Mouse (Mus musculus) MEL (cell line): Measurements from ENCODE around the gene Pdzd2. TPM values are rescaled to one million over a fixed set of nuclear protein-coding genes. Genes with fewer than 3 reads are reported as not detected.

Experiments used
- DNase-seq: peaks from one replicate; pipeline ENCODE4 v3.0.0; 2011; ENCODE audit warnings: low read depth, low spot score
- H3K27ac ChIP-seq: 2 replicates; pipeline ENCODE4 v1.5.1; 2012; ENCODE audit warnings: low read depth, mild to moderate bottlenecking, control low read depth, low read length, moderate library complexity; ENCODE audit not compliant: control insufficient read depth
- H3K27me3 ChIP-seq, 2 experiments: fragments of 150-350 bp in 1 of 2; sonication (generic) in 1 of 2; 2 replicates each; pipeline ENCODE4 v1.6.1; 2012; ENCODE audit warnings: low read length in 2 of 2, mild to moderate bottlenecking in 2 of 2, improper control_type of control experiment in 1 of 2, moderate library complexity in 1 of 2; ENCODE audit not compliant: insufficient read depth in 2 of 2, control insufficient read depth in 1 of 2
- H3K36me3 ChIP-seq, 2 experiments: 2 replicates each; pipeline ENCODE4 v1.6.1; 2012 to 2014; ENCODE audit warnings: low read length in 2 of 2, improper control_type of control experiment in 1 of 2, inconsistent platforms in 1 of 2, mild to moderate bottlenecking in 1 of 2; ENCODE audit not compliant: insufficient read depth in 2 of 2, control insufficient read depth in 1 of 2
- H3K4me1 ChIP-seq, 2 experiments: fragments of 150-350 bp in 1 of 2; sonication (generic) in 1 of 2; 2 replicates each; pipeline ENCODE4 v1.6.1; 2012; ENCODE audit warnings: low read length in 2 of 2, improper control_type of control experiment in 1 of 2, mild to moderate bottlenecking in 1 of 2; ENCODE audit not compliant: insufficient read depth in 2 of 2, control insufficient read depth in 1 of 2
- H3K4me3 ChIP-seq, 2 experiments: fragments of 150-350 bp in 1 of 2; sonication (generic) in 1 of 2; 2 replicates each; pipeline ENCODE4 v1.5.1; 2012; ENCODE audit warnings: low read depth in 2 of 2, low read length in 2 of 2, mild to moderate bottlenecking in 2 of 2, moderate library complexity in 2 of 2, control low read depth in 1 of 2, improper control_type of control experiment in 1 of 2; ENCODE audit not compliant: control insufficient read depth in 1 of 2, insufficient read depth in 1 of 2
- H3K79me2 ChIP-seq: 2 replicates; pipeline ENCODE4 v1.6.1; 2012; ENCODE audit warnings: mild to moderate bottlenecking, low read length, moderate library complexity; ENCODE audit not compliant: control insufficient read depth, poor library complexity, insufficient read depth
- H3K9ac ChIP-seq: 2 replicates; pipeline ENCODE4 v1.6.1; 2012; ENCODE audit warnings: low read depth, mild to moderate bottlenecking, control low read depth, low read length, moderate library complexity; ENCODE audit not compliant: control insufficient read depth, poor library complexity, severe bottlenecking
- H3K9me3 ChIP-seq: fragments of 150-350 bp; sonication (generic); replicated peaks from 2 replicates; pipeline ENCODE4 v1.6.1; 2012; ENCODE audit warnings: mild to moderate bottlenecking, low read length, improper control_type of control experiment, moderate library complexity; ENCODE audit not compliant: insufficient read depth
- BHLHE40 ChIP-seq: IDR thresholded peaks from 2 replicates; pipeline ENCODE4 v1.6.1; 2012; ENCODE audit warnings: low read depth, mild to moderate bottlenecking, inconsistent platforms, low read length, improper control_type of control experiment, borderline replicate concordance
- CTCF ChIP-seq, 3 experiments: IDR thresholded peaks in 2 of 3; conservative IDR thresholded peaks in 1 of 3; 2 replicates each; pipeline ENCODE4 v1.5.1; 2011 to 2012; ENCODE audit warnings: low read length in 3 of 3, low read depth in 2 of 3, mild to moderate bottlenecking in 2 of 3, improper control_type of control experiment in 1 of 3, inconsistent platforms in 1 of 3, mixed read lengths in 1 of 3, moderate library complexity in 1 of 3; ENCODE audit not compliant: control insufficient read depth in 1 of 3, insufficient read depth in 1 of 3, poor library complexity in 1 of 3, severe bottlenecking in 1 of 3
- GATA1 ChIP-seq: IDR thresholded peaks from 2 replicates; pipeline ENCODE4 v1.6.1; 2011; ENCODE audit warnings: low read depth, low read length, improper control_type of control experiment
- MXI1 ChIP-seq: IDR thresholded peaks from 2 replicates; pipeline ENCODE4 v1.6.1; 2011; ENCODE audit warnings: mild to moderate bottlenecking, low read depth, low read length, improper control_type of control experiment
- NELFE ChIP-seq: IDR thresholded peaks from 2 replicates; pipeline ENCODE4 v1.6.1; 2011; ENCODE audit warnings: low read depth, low read length, improper control_type of control experiment
- NRF1 ChIP-seq: IDR thresholded peaks from 2 replicates; pipeline ENCODE4 v1.6.1; 2014; ENCODE audit warnings: low read depth, mild to moderate bottlenecking, inconsistent platforms, low read length, improper control_type of control experiment, moderate library complexity; ENCODE audit not compliant: poor library complexity, insufficient read depth, severe bottlenecking
- POLR2A ChIP-seq, 2 experiments: IDR thresholded peaks; 2 replicates each; pipeline ENCODE4 v1.6.1; 2011 to 2012; ENCODE audit warnings: low read length in 2 of 2, mild to moderate bottlenecking in 2 of 2, control low read depth in 1 of 2, improper control_type of control experiment in 1 of 2, low read depth in 1 of 2, moderate library complexity in 1 of 2; ENCODE audit not compliant: control insufficient read depth in 1 of 2, insufficient read depth in 1 of 2, poor library complexity in 1 of 2
- POLR2AphosphoS2 ChIP-seq: IDR thresholded peaks from 2 replicates; pipeline ENCODE4 v1.6.1; 2011; ENCODE audit warnings: low read length, improper control_type of control experiment
- RCOR1 ChIP-seq: IDR thresholded peaks from 2 replicates; pipeline ENCODE4 v1.6.1; 2012; ENCODE audit warnings: low read depth, mild to moderate bottlenecking, inconsistent platforms, low read length, improper control_type of control experiment
- SIN3A ChIP-seq: IDR thresholded peaks from 2 replicates; pipeline ENCODE4 v1.6.1; 2012; ENCODE audit warnings: low read length, improper control_type of control experiment, inconsistent platforms
- TAL1 ChIP-seq: IDR thresholded peaks from 2 replicates; pipeline ENCODE4 v1.6.1; 2012; ENCODE audit warnings: mild to moderate bottlenecking, inconsistent platforms, low read length, moderate library complexity, mixed read lengths
- TBP ChIP-seq: IDR thresholded peaks from 2 replicates; pipeline ENCODE4 v1.8.0; 2011; ENCODE audit warnings: low read depth, low read length, improper control_type of control experiment
- ZC3H11A ChIP-seq: IDR thresholded peaks from 2 replicates; pipeline ENCODE4 v1.6.1; 2012; ENCODE audit warnings: low read depth, mild to moderate bottlenecking, inconsistent platforms, low read length, improper control_type of control experiment
- ZKSCAN1 ChIP-seq: IDR thresholded peaks from 2 replicates; pipeline ENCODE4 v1.6.1; 2012; ENCODE audit warnings: low read depth, mild to moderate bottlenecking, inconsistent platforms, low read length, improper control_type of control experiment, moderate library complexity
- ZMIZ1 ChIP-seq: IDR thresholded peaks from 2 replicates; pipeline ENCODE4 v1.6.1; 2012; ENCODE audit warnings: low read depth, mild to moderate bottlenecking, inconsistent platforms, low read length, improper control_type of control experiment, moderate library complexity
- ZNF384 ChIP-seq: IDR thresholded peaks from 2 replicates; pipeline ENCODE4 v1.6.1; 2012; ENCODE audit warnings: low read depth, mild to moderate bottlenecking, inconsistent platforms, low read length, improper control_type of control experiment
- polyA plus RNA-seq, 2 experiments: library from polyadenylated mRNA; stranded (reverse) in 1 of 2; unstranded in 1 of 2; fragments of >175 nt in 1 of 2; fragments of >200 nt in 1 of 2; gene quantifications; 2 replicates each; pipeline versions ENCODE4 v1.2.1 to v1.2.4; 2012; ENCODE audit warnings: low replicate concordance in 2 of 2, low read depth in 1 of 2; ENCODE audit not compliant: insufficient read length in 2 of 2, insufficient read depth in 1 of 2, missing spikeins in 1 of 2
- total RNA-seq: library from RNA; depleted of rRNA; stranded (reverse); fragments of 300-350 nt; gene quantifications from 2 replicates; pipeline ENCODE4 v1.2.3, GENCODE M21; 2012

Pdzd2 gene
- total and polyA plus RNA-seq, 3 experiments, result 0.15 to 0.33 TPM; not detected in 1

DNA sequence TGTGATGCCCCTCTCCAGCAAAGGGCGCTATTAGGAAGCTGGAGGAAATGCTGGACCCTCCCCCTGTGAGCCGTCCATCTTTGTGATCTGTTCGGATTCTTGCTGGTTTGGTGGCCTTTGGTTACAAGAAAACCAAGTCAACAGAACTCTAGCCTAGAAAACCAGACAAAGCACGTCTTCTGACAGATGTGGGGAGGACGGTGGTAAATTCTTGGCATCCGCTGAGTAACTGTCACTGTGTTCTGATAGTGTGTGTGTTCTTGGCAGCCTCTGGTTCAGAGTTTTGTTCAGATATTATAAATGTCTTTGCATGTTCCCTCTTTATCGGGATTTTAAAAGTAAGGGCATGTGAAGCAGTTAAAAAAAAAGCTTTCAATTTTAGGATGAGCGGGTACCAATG, 274.0 kb downstream of the Pdzd2 start:
- Histone ChIP-seq H3K36me3 (no peaks in the 10 kb centered on the region), H3K79me2 (no peaks in the 10 kb centered on the region), H3K4me1 (no peaks in the 10 kb centered on the region), H3K9ac (no peak overlapping the region), H3K27ac (no peak overlapping the region), H3K9me3 (no peaks in the 10 kb centered on the region), H3K4me3 (no peak overlapping the region), H3K27me3 (peaks cover 1 to 5% of the 10 kb centered on the region in 2 experiments; a peak in 3 of 4 replicates)
- no peak for DNase-seq
- no peak for TF ChIP-seq POLR2A (IDR thresholded peaks at IDR 0.05; ENCODE audit: control insufficient read depth in 1 of 2, insufficient read depth in 1 of 2, low read depth in 1 of 2, low read length in 2 of 2, poor library complexity in 1 of 2)
- no peak for TF ChIP-seq ZC3H11A
- TF ChIP-seq ZKSCAN1, result no peak
- no peak for TF ChIP-seq POLR2AphosphoS2
- TF ChIP-seq GATA1, result no peak
- TF ChIP-seq MXI1, result no peak
- no peak for TF ChIP-seq RCOR1
- no peak for TF ChIP-seq TBP
- no peak for TF ChIP-seq SIN3A
- TF ChIP-seq ZNF384, result no peak
- TF ChIP-seq CTCF (IDR thresholded peaks at IDR 0.05 in 2 of 3, conservative IDR thresholded peaks at IDR 0.05 in 1 of 3; ENCODE audit: control insufficient read depth in 1 of 3, insufficient read depth in 1 of 3, low read depth in 2 of 3, low read length in 3 of 3, poor library complexity in 1 of 3, severe bottlenecking in 1 of 3), result no peak
- no peak for TF ChIP-seq TAL1
- no peak for TF ChIP-seq NELFE
- no peak for TF ChIP-seq BHLHE40
- no peak for TF ChIP-seq ZMIZ1

DNA sequence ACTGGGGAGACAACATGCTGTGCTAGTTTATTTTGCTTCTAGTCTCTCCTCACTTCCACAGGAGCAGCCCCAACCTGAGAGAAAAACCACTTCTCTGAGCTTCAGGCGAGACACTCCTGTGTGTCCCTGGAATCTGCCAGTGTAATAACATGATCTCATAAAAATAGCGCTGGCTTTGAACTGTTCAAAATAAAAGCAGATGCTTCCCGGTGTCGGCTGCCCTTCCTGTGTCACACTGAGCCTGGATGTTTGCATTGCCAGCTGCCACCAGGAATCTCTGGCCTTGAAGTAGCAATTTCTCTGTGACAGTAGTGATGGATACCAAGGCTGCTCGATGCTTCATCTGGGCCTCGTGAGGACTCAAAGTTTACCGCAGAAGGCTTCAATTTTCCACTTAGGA, 282.9 kb downstream of the Pdzd2 start:
- Histone ChIP-seq H3K9me3 (no peaks in the 10 kb centered on the region), H3K79me2 (no peaks in the 10 kb centered on the region), H3K4me1 (no peaks in the 10 kb centered on the region), H3K27ac (no peak overlapping the region), H3K27me3 (peaks cover 2 to 9% of the 10 kb centered on the region in 2 experiments; a peak in 3 of 4 replicates), H3K36me3 (no peaks in the 10 kb centered on the region), H3K4me3 (no peak overlapping the region), H3K9ac (no peak overlapping the region)
- no peak for TF ChIP-seq NRF1
- no peak for DNase-seq

GRCm38 (mm10) chr15:12453343-12453742, 286.4 kb downstream of the Pdzd2 start:
- Histone ChIP-seq H3K4me1 (no peaks in the 10 kb centered on the region), H3K4me3 (no peak overlapping the region), H3K9me3 (no peaks in the 10 kb centered on the region), H3K36me3 (no peaks in the 10 kb centered on the region), H3K9ac (no peak overlapping the region), H3K79me2 (no peaks in the 10 kb centered on the region), H3K27ac (no peak overlapping the region), H3K27me3 (peaks cover 5 to 13% of the 10 kb centered on the region in 2 experiments)
- DNase-seq, result peak; percentile 23
- no peak for TF ChIP-seq NELFE
- TF ChIP-seq NRF1, result 0 out of 2 replicates have a peak, but pooled peaks have one; percentile 28
